Mouse (Mus musculus): Measurements from ENCODE around the gene Krt5. TPM values are rescaled to one million over a fixed set of nuclear protein-coding genes. Genes with fewer than 3 reads are reported as not detected.
"Not testable (repeated sequence)": the region's sequence is repeated elsewhere in the genome, so short reads cannot be mapped to it uniquely, and the experiment has no call there.

Gene Krt5
- polyA plus RNA-seq, 1 experiment from 2014 or later: 0.57 TPM

- WGBS: 88% methylated on average over 9 of the region's 9 CpGs
- Histone ChIP-seq H3K4me1 (replicated peaks; ENCODE audit: control insufficient read depth, insufficient read depth, low read length) (0 out of 2 replicates have a peak, but pooled peaks cover 1% of the 10 kb centered on the region), H3K27ac (ENCODE audit: low read depth, low read length) (no peak overlapping the region), H3K4me2 (ENCODE audit: low read depth, low read length, severe bottlenecking) (no peak overlapping the region), H3K4me3 (ENCODE audit: low read depth, low read length) (no peak overlapping the region), H3K9ac (ENCODE audit: low read length) (no peak overlapping the region), H3K27me3 (ENCODE audit: control insufficient read depth, insufficient read depth, low read length) (no peaks in the 10 kb centered on the region), H3K9me3 (ENCODE audit: control insufficient read depth, low read length) (no peaks in the 10 kb centered on the region), H3K36me3 (ENCODE audit: control insufficient read depth, insufficient read depth, low read length) (no peaks in the 10 kb centered on the region)
- no peak for DNase-seq (ENCODE audit: low spot score)
- ATAC-seq (replicated peaks; ENCODE audit: low FRiP score): no peak
These were observed 5.2 kb downstream of the Krt5 start for GRCm38 (mm10) chr15:101707454-101707853.

- ATAC-seq (replicated peaks; ENCODE audit: low FRiP score): no peak
- 71% methylated on average over 4 of the region's 4 CpGs for WGBS
- no peak for DNase-seq (ENCODE audit: low spot score)
These were observed 8.6 kb downstream of the Krt5 start for GRCm38 (mm10) chr15:101704066-101704465.

GRCm38 (mm10) chr15:101702380-101702779 is 10.3 kb downstream of the Krt5 start:
- Histone ChIP-seq H3K27me3 (ENCODE audit: control insufficient read depth, insufficient read depth, low read length) (no peaks in the 10 kb centered on the region), H3K4me1 (replicated peaks; ENCODE audit: control insufficient read depth, insufficient read depth, low read length) (0 out of 2 replicates have a peak, but pooled peaks cover 2% of the 10 kb centered on the region), H3K4me2 (ENCODE audit: low read depth, low read length, severe bottlenecking) (no peak overlapping the region), H3K9me3 (ENCODE audit: control insufficient read depth, low read length) (no peaks in the 10 kb centered on the region), H3K36me3 (ENCODE audit: control insufficient read depth, insufficient read depth, low read length) (no peaks in the 10 kb centered on the region), H3K27ac (ENCODE audit: low read depth, low read length) (no peak overlapping the region), H3K4me3 (ENCODE audit: low read depth, low read length) (no peak overlapping the region), H3K9ac (ENCODE audit: low read length) (no peak overlapping the region)
- no peak for ATAC-seq (replicated peaks; ENCODE audit: low FRiP score)
- 6% methylated on average over 2 of the region's 2 CpGs for WGBS
- no peak for DNase-seq (ENCODE audit: low spot score)

More at GRCm38 (mm10) chr15:101704066-101704465, 8.6 kb downstream of the Krt5 start:
- Histone ChIP-seq H3K4me1 (replicated peaks; ENCODE audit: control insufficient read depth, insufficient read depth, low read length) (0 out of 2 replicates have a peak, but pooled peaks cover 2% of the 10 kb centered on the region), H3K4me2 (ENCODE audit: low read depth, low read length, severe bottlenecking) (no peak overlapping the region), H3K27me3 (ENCODE audit: control insufficient read depth, insufficient read depth, low read length) (no peaks in the 10 kb centered on the region), H3K36me3 (ENCODE audit: control insufficient read depth, insufficient read depth, low read length) (no peaks in the 10 kb centered on the region), H3K9me3 (ENCODE audit: control insufficient read depth, low read length) (no peaks in the 10 kb centered on the region), H3K27ac (ENCODE audit: low read depth, low read length) (no peak overlapping the region), H3K4me3 (ENCODE audit: low read depth, low read length) (no peak overlapping the region), H3K9ac (ENCODE audit: low read length) (no peak overlapping the region)

GRCm38 (mm10) chr15:101699866-101700265 is 12.8 kb downstream of the Krt5 start:
- H3K27me3 ChIP-seq (ENCODE audit: control insufficient read depth, insufficient read depth, low read length): no peaks in the 10 kb centered on the region
- ATAC-seq (replicated peaks; ENCODE audit: low FRiP score) (no peak), DNase-seq (ENCODE audit: low spot score) (no peak)
- no peak overlapping the region for H3K9ac ChIP-seq (ENCODE audit: low read length)
- H3K4me3 ChIP-seq (ENCODE audit: low read depth, low read length): no peak overlapping the region
- no peaks in the 10 kb centered on the region for H3K36me3 ChIP-seq (ENCODE audit: control insufficient read depth, insufficient read depth, low read length)
- 0 out of 2 replicates have a peak, but pooled peaks cover 2% of the 10 kb centered on the region for H3K4me1 ChIP-seq (replicated peaks; ENCODE audit: control insufficient read depth, insufficient read depth, low read length)
- H3K27ac ChIP-seq (ENCODE audit: low read depth, low read length): no peak overlapping the region
- H3K9me3 ChIP-seq (ENCODE audit: control insufficient read depth, low read length): no peaks in the 10 kb centered on the region
- H3K4me2 ChIP-seq (ENCODE audit: low read depth, low read length, severe bottlenecking): no peak overlapping the region
- WGBS: 80% methylated on average over 8 of the region's 8 CpGs

- H3K4me1 ChIP-seq (replicated peaks; ENCODE audit: control insufficient read depth, insufficient read depth, low read length): 0 out of 2 replicates have a peak, but pooled peaks cover 2% of the 10 kb centered on the region
- no peaks in the 10 kb centered on the region for H3K9me3 ChIP-seq (ENCODE audit: control insufficient read depth, low read length)
- H3K9ac ChIP-seq (ENCODE audit: low read length): no peak overlapping the region
- no peaks in the 10 kb centered on the region for H3K27me3 ChIP-seq (ENCODE audit: control insufficient read depth, insufficient read depth, low read length)
- no peak for DNase-seq (ENCODE audit: low spot score)
- H3K4me2 ChIP-seq (ENCODE audit: low read depth, low read length, severe bottlenecking): no peak overlapping the region
- no peak overlapping the region for H3K4me3 ChIP-seq (ENCODE audit: low read depth, low read length)
- ATAC-seq (replicated peaks; ENCODE audit: low FRiP score): no peak
- 61% methylated on average over 3 of the region's 3 CpGs for WGBS
- no peak overlapping the region for H3K27ac ChIP-seq (ENCODE audit: low read depth, low read length)
- H3K36me3 ChIP-seq (ENCODE audit: control insufficient read depth, insufficient read depth, low read length): no peaks in the 10 kb centered on the region
These were observed 13.5 kb downstream of the Krt5 start for GRCm38 (mm10) chr15:101699192-101699591.

- H3K4me1 ChIP-seq (replicated peaks; ENCODE audit: control insufficient read depth, insufficient read depth, low read length): 0 out of 2 replicates have a peak, but pooled peaks cover 2% of the 10 kb centered on the region
- no peak overlapping the region for H3K4me2 ChIP-seq (ENCODE audit: low read depth, low read length, severe bottlenecking)
- H3K27me3 ChIP-seq (ENCODE audit: control insufficient read depth, insufficient read depth, low read length): no peaks in the 10 kb centered on the region
- H3K9ac ChIP-seq (ENCODE audit: low read length): no peak overlapping the region
- ATAC-seq (replicated peaks; ENCODE audit: low FRiP score) (no peak), DNase-seq (ENCODE audit: low spot score) (no peak)
- no peak overlapping the region for H3K4me3 ChIP-seq (ENCODE audit: low read depth, low read length)
- no peaks in the 10 kb centered on the region for H3K36me3 ChIP-seq (ENCODE audit: control insufficient read depth, insufficient read depth, low read length)
- H3K9me3 ChIP-seq (ENCODE audit: control insufficient read depth, low read length): no peaks in the 10 kb centered on the region
- no peak overlapping the region for H3K27ac ChIP-seq (ENCODE audit: low read depth, low read length)
- 70% methylated on average over 8 of the region's 8 CpGs for WGBS
These were observed 15.1 kb downstream of the Krt5 start for GRCm38 (mm10) chr15:101697326-101698188.

GRCm38 (mm10) chr15:101694207-101694606 is 18.5 kb downstream of the Krt5 start, which contains the start of gene Krt6a:
Gene Krt6a, minus strand, starts transcription at chr15:101694307.
- Histone ChIP-seq H3K9me3 (ENCODE audit: control insufficient read depth, low read length) (no peaks in the 10 kb centered on the region), H3K9ac (ENCODE audit: low read length) (no peak within 1 kb of the TSS)
- WGBS: 90% methylated on average over 5 of the region's 5 CpGs

GRCm38 (mm10) chr15:101690460-101690859 is 22.2 kb downstream of the Krt5 start:
- not testable (repeated sequence) for H3K27ac ChIP-seq (ENCODE audit: low read depth, low read length); ATAC-seq (replicated peaks; ENCODE audit: low FRiP score)
- 94% methylated on average over 5 of the region's 5 CpGs for WGBS

More at GRCm38 (mm10) chr15:101694207-101694606, 18.5 kb downstream of the Krt5 start, which contains the start of gene Krt6a:
- Histone ChIP-seq H3K27me3 (ENCODE audit: control insufficient read depth, insufficient read depth, low read length) (no peaks in the 10 kb centered on the region), H3K4me2 (ENCODE audit: low read depth, low read length, severe bottlenecking) (no peak within 1 kb of the TSS), H3K36me3 (ENCODE audit: control insufficient read depth, insufficient read depth, low read length) (no peaks in the 10 kb centered on the region), H3K27ac (ENCODE audit: low read depth, low read length) (no peak within 1 kb of the TSS), H3K4me1 (replicated peaks; ENCODE audit: control insufficient read depth, insufficient read depth, low read length) (no peaks in the 10 kb centered on the region), H3K4me3 (ENCODE audit: low read depth, low read length) (no peak within 1 kb of the TSS)
- DNase-seq (ENCODE audit: low spot score): no peak
- no peak for ATAC-seq (replicated peaks; ENCODE audit: low FRiP score)

More at GRCm38 (mm10) chr15:101690460-101690859, 22.2 kb downstream of the Krt5 start:
- not testable (repeated sequence) for H3K9ac ChIP-seq (ENCODE audit: low read length); DNase-seq (ENCODE audit: low spot score); H3K9me3 ChIP-seq (ENCODE audit: control insufficient read depth, low read length); H3K36me3 ChIP-seq (ENCODE audit: control insufficient read depth, insufficient read depth, low read length); H3K4me2 ChIP-seq (ENCODE audit: low read depth, low read length, severe bottlenecking); H3K4me3 ChIP-seq (ENCODE audit: low read depth, low read length); H3K4me1 ChIP-seq (replicated peaks; ENCODE audit: control insufficient read depth, insufficient read depth, low read length); H3K27me3 ChIP-seq (ENCODE audit: control insufficient read depth, insufficient read depth, low read length)
